Mouse (Mus musculus): ENCODE measurements at regions not wholly inside any gene's neighbourhood (a gene's known extent, or its start where the extent isn't known, plus 50 kb on each side); places are given as distances from the start of the nearest gene placed in this dataset.

DNA sequence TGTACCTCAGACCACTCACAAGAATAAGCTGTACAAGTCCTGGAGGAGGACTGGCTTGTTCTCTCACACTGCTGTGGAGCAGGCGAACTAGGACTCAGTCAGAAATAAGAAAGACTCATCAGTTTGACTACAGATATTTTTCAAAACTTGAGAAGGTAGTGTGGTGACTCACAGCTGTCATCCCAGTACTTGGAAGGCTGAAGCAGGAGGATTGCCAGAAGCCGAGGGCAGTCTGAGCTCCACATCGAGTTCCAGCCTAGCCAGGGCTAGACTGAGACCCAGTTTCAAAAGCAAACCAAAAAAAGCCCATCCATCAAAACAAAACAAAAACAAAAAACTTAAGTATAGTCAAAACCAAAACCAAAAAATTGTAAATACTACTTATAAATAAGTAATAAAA is 197.8 kb upstream of the Mkln1 start:
- DNase-seq: no peak
- intact Hi-C loops (cut with DNase I; ENCODE audit: low total_unique reads): no loop called here

DNA sequence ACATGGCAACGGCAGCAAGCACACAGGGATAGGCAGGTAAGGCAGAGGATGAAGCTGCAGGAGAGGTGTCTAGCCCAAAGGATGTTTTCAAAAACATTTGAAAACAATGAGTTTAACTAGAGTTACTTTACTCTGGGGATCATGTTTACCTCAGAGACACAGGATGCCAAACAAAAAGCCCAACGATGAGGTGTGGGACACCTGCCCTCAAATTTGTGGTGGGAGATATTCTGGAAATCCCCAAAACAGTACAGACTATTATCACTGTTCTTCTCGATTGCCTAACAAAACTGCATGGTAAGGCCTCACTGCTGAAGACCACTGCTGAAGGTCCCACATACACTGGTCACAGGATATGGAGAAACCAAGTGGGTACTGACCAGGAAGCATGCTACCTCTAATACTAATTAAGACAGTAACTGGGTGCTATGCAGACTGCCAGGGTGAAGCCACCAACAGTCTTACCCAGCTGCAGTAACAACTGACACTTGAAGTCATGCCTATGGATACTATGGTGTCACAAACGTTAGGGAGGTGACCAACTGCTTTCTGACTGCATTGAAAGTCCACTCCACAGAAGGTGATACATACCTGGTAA is 197.1 kb upstream of the Mkln1 start:
- DNase-seq: no peak
- intact Hi-C loops (cut with DNase I; ENCODE audit: low total_unique reads): no loop called here

DNA sequence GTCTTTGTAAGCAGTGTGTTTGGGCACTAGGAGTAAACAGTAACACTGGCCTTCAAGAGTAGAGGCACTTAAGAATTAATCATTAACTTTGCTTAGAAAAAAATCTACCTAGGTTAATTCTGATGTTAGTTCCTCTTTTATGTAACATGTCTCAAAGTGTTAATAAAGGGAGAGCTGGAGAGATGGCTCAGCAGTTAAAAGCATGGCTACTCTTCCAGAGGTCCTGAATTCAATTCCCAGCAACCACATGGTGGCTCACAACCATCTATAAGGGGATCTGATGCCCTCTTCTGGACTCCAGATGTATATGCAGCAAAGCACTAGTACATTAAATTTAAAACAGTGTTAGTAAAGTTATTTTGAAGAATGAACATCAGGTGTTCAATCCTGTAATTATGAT is 195.9 kb upstream of the Mkln1 start:
- intact Hi-C loops (cut with DNase I; ENCODE audit: low total_unique reads): no loop called here
- DNase-seq: no peak

DNA sequence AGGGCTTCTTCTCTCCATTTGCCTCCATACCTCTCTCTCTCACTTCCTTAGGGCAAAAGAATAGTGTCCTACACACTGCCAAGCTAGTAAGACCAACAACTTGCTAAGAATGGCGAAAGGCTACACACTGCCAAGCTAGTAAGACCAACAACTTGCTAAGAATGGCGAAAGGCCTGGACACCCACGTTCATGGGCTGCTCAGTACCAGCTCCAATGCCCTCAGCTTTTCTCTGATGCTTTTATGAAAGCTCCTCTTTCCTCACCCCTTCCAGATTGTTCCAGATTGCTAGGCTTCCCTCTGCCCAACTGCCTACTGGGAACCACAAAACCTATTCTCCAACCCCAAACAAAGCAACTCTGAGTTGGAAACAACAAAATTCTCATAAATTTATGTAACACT is 194.1 kb upstream of the Mkln1 start:
- intact Hi-C loops (cut with DNase I; ENCODE audit: low total_unique reads): no loop called here
- DNase-seq: no peak

DNA sequence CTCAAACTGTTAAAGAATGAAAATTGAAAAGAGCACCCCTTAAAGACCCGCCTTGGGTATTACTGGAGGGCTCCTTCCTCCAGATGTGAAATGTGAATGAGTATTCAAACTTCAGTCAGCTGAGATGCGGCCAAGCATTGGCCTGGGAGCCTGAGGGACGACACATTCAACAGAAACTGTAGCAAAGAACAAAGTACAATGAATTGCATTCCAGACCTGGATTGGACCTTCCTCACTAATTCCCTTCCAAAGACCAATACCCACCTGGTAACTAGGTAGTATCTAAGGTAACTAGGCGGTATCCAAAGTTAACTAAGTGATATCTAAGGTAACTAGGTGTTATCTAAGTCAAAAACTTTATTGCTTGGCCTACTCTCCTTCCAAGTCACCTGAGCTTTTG is 193.7 kb upstream of the Mkln1 start:
- DNase-seq: no peak

DNA sequence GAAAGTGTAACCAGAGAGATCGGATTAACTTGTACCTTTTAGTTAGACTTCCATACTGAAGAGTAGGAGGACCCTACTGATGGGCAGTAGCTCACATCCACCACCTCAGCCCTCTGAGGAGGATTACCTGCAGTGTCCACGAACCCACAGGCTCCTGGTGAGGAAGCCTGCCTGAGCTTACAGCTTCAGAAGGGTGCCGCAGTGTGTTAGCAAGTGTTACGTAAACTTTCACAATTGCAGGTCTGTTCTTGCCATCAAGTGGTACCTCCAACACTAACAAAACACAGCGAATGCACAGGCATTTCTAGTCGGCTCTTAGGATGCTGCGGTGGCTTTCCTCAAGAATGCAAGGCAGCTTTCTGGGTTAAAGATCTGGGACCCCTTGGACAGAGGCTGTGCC is 192.4 kb upstream of the Mkln1 start:
- intact Hi-C loops (cut with DNase I; ENCODE audit: low total_unique reads): no loop called here
- DNase-seq: no peak

More for the DNA sequence above, 193.7 kb upstream of the Mkln1 start:
- intact Hi-C loops (cut with DNase I; ENCODE audit: low total_unique reads): no loop called here

DNA sequence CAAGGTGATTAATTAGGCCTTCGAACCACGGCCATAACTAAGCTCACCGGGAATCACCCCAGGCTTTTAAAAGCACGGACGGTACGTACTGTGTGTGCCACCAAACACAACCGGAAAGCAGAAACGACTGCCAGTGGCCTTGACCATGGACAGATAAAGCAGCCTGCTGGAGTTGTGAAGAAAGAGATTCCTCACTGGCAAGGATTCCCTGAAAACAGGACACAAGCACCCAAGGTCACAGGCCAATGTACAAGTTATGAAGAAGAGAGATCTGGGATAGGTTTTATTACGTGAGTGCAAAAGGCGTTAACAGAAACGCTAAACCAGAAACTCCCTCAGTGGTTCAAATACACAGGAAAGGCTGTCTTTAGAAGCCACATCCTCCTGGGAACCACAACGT is 191.3 kb upstream of the Mkln1 start:
- intact Hi-C loops (cut with DNase I; ENCODE audit: low total_unique reads): no loop called here
- DNase-seq: no peak

DNA sequence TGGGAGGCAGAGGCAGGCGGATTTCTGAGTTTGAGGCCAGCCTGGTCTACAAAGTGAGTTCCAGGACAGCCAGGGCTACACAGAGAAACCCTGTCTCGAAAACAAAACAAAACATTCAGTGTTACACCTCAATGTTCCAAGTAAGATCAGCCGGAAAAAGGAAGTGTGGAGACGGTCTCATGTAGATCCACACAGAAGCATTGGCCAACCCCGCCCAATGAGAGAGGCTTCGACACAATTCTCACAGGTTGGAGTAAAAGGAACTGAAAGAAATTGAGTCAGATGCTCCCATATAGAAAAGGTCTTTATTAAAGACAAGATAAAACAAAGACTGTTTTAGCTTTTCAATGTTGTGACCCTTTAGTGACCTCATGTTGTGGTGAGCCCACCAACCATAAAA is 190.3 kb upstream of the Mkln1 start:
- DNase-seq: no peak
- intact Hi-C loops (cut with DNase I; ENCODE audit: low total_unique reads): no loop called here

DNA sequence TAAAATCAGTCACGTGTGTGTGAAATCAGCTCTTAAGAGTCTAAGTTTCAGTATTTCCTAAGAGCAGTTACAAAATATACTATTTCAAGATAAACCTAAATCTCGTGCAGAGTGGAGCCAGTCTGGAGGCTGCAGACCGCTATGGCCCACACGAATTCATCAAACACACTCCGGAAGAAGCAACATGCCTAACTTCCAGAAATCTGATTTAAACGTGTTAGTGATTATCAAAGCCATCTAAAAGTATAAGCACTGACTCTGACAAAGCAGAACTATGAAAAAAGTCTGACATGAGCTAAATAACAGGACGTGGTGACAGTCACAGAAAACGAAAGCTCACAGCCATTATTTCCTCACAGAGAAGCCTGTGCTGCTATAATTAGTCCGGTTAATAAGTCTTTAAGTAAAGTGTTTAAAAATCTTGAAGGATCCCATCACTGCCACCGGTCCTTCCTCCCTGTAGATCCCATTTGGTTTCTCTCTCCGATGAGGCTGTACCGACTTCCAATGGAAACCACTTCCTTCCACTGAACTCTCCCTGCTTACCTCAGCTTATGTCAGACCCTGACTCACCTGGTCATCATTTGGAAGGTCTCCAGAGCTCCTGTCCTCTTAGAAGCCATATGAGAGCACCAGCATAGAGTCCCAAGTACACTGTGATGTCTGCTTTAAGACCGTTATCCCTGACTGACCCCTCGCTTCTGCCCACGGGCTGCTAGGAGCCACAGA is 189.0 kb upstream of the Mkln1 start:
- DNase-seq: no peak
- intact Hi-C loops (cut with DNase I; ENCODE audit: low total_unique reads): no loop called here

DNA sequence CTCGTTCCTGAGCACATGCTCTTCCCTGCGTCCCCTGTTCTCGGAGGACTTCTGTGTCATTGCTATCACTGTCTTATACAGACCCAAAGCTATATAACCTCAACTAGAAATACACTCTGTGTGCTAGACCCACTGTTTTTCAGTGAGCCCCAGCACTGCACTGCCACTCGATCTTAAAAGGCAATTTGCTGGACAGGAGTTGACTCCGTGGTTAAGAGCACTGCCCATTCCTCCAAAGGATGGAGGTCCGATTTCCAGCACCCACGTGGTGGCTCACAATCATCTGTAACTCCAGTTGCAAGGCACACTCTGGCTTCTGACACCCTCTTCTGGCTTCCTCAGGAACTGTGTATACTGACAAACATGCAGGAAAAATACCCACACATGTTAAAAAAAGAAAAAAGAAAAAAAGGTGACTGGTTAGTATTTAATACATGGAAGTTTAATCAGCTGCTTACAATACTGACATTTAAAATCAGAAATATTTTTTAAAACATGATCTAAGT is 188.3 kb upstream of the Mkln1 start:
- intact Hi-C loops (cut with DNase I; ENCODE audit: low total_unique reads): no loop called here
- DNase-seq: no peak

DNA sequence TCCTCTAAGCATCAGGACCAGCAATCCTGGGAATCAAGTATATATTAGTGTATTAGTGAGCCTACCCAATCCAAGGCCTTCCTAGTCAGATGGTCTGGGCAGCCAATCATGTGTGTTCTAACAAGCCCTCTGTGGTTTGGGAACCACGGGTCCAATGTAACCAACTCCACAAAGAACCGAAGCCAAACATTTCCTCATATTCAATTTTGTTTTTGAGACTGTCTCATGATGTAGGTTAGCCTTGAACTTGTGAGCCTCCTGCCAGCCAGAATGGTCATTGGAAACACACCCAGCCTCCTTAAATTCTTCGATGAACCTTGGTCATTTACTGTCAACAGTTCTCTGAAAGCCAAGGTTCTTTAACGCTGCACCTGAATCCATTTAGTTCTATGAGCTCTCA is 187.4 kb upstream of the Mkln1 start:
- DNase-seq: no peak
- intact Hi-C loops (cut with DNase I; ENCODE audit: low total_unique reads): no loop called here

DNA sequence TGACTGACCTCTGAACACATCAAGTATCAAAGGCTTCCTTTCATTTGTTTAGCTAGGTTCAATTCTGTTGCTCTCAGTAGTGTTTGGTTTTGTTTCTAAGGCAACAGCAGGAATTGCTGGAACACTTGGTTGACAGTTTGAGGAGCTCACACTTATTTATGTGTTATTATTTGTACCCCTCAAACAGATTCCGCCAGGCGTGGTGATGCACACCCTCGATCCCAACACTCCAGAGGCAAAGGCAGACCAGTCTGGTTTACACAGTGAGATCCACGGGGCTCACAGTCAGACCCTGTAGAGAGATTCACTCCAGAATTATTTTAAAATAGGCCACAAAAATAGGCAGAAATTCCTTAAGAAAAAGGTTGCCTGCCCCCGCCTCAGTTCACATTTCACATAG is 186.9 kb upstream of the Mkln1 start:
- DNase-seq: no peak
- intact Hi-C loops (cut with DNase I; ENCODE audit: low total_unique reads): no loop called here

DNA sequence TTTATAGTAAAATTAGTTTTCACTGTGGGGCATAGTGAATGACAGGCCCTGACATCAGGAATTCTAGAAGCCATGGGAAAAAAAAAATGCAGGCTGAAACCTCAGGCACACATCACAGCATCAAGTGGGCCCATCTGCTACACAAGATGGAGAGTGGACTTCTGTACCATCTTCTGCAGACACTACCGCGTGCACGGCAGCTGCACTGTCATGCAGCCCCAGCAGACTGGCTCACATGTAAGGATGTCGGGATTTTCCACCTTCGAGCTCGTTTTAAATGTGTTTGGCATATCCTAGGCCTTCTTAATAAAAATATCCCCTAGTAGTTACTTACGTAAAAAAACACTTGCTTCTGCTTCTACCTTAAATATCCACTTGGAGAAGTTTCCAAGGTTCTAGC is 186.5 kb upstream of the Mkln1 start:
- intact Hi-C loops (cut with DNase I; ENCODE audit: low total_unique reads): no loop called here

DNA sequence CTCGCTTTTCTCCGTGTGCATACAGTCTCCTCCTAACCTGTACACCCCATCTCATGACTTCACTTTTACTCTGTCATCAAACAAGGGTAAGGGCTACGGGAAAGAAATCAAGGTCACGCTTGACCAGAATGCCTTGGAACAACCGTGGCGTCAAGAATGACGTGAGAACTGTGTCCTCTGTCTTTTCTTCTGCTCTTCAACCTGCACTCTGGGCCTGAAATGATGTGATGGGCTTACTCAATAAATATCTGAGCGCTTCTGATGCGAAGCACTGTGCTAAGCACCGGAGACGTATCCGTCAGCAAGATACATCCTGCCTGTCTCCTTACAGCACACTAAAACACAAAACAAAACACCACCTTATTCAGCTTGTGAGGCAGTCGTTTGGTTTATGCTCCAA is 185.8 kb upstream of the Mkln1 start:
- no peak for DNase-seq
- intact Hi-C loops (cut with DNase I; ENCODE audit: low total_unique reads): no loop called here

More for the DNA sequence above, 186.5 kb upstream of the Mkln1 start:
- no peak for DNase-seq

DNA sequence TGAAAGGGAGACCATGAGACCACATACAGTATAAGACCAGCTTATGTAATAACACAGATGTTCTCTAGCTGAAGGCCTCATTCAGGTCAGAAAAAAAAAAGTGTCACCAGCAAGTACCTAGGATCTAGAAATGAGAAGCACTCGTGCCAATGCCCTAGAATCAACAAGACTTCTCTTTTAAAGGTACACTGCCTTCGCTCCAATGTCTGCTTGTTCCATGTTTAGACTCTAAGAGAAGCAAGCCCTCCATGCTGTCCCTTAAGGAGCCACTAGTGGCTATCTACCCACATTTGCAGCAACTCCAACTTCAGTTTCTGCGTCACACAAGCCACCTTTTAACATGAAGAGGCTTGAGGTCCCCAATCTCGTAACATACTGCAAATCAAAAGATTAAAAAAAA is 185.4 kb upstream of the Mkln1 start:
- intact Hi-C loops (cut with DNase I; ENCODE audit: low total_unique reads): no loop called here

DNA sequence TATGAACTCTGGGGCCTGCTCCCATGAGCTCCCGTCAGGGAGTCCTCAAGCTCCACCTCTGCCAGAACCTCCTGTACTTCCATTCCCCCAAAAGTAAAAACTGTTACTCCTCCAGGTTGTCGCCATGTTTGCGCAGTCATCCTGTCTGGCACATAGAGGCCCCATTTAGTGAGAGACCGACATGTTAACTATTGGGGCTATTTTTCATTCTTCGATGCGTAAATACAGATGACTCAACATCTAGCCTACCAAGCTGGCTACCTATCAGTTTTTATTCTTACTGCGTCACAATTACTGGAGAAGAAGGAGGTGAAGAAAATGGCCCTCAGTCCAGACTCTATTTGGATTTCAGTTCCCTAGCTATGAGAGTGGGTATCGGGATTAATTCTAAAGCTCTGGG is 182.9 kb upstream of the Mkln1 start:
- no peak for DNase-seq
- intact Hi-C loops (cut with DNase I; ENCODE audit: low total_unique reads): no loop called here

More for the DNA sequence above, 185.4 kb upstream of the Mkln1 start:
- no peak for DNase-seq

DNA sequence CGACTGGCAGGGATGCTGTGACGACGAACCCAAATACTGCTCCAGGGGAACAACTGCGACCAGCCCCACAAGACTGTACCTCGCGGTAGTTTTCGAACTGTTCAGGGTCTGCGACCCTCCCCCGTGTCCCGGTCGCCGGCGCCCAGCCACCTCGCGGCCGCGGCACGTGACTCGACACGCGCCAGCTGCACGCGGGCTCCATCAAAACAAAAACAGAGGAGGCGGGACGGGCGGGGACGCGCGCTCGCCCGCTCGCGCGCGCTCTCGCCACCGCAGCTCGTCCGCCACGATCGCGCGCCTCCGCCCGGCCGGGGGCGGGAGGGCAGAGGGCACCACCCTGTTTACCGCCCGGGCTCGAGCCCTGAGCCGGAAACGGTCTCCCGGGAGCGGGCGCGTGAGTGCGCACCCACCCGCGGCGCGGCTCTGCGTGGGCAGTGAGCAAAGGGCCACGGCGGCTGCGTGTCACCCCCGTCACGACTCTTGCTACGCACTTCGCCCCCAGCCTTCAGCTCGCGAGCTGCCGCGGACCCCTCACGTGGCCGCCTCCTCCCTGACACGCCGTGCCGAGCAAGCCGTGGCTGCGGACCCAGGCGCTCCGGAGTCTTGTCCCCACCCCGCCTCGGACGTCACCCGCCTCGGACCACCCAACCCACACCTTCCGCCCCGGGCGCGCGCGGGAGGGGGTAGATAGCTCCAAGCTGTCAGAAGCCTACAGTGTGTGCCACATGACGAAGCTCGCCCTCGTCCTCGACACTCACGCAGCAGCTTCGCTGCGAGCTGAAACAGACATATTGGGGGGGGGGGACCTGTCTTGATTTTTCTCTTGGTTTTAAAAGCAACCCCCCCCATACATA is 182.1 kb upstream of the Mkln1 start:
- intact Hi-C loops (cut with DNase I; ENCODE audit: low total_unique reads): no loop called here
- peak; percentile 87 for DNase-seq

DNA sequence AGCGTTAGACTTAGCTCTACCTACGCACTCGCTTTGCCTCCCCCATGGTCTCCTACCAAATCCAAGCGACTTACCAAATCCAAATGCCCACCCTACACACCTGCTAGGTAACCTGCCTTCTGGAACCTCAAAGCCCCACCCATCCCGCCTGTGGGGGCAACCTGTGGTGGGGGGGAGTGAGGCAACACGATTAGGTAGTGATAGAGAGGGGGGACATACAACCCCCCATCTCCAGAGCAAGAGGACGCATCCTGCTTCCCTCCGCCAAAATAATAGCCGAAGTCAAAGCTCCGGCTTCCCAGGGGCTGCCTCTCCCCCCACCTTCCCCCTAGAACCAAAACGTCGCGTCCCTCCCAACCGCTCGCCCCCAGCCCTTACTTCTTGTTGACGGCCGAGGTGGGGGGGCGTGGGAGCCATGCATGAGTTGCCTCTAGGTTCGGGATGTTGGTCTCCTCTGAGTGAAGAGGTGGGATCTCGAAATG is 181.4 kb upstream of the Mkln1 start:
- intact Hi-C loops (cut with DNase I; ENCODE audit: low total_unique reads): no loop called here
- DNase-seq: peak; percentile 8

DNA sequence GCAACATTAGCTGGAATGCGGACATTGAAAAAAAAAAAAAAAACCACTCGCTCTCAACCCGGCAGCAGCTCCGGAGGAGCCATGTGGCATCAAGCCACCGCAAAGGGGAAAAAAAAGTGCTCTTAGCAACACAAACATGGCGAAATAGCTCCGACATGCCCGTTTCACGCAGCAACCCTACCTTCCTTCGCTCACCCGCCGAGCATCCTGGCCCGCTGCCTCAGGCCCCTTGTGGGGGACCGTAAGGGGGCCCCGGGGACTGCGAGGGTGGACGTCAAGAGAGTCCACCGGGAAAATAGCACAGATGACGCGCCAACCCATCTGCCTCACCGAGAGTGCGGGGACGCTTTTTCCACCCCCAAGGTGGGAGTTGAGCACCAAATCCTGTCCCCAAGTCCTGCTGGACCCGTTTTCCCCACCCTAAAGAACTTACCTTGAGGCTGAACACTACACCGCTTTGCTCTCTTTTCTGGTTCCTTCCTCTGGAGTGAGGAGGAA is 180.8 kb upstream of the Mkln1 start:
- peak; percentile 41 for DNase-seq
- intact Hi-C loops (cut with DNase I; ENCODE audit: low total_unique reads): no loop called here

DNA sequence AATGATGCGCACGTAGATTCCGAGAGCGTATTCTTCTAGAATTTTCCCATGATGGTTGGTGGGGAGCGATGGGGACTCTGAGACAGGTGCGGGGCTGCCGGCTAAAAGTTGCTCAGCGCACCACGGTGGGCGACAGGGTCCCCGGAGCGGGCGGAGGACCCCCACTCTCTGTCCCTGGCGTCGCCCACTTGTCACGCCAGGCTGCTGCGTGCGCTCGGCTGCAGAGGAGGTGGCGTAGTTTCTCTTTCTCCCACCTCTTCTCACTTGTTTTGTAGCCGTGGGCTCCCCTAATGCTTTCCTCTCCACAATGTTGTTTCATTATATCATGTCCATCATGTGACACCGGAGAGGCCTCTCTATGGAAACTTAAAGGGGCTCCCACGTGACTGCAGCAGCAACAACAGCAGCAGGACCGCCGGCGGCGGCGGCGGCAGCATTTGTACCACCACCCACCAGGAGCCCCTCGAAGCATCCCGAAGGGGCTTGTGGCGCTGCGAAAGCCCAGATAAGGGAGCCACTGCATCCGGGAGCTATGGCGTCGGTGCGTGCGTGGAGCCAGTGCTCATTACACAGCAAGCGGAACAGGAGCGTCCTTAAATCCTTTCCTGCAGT is 180.3 kb upstream of the Mkln1 start:
- DNase-seq: peak; percentile 12
- intact Hi-C loops (cut with DNase I; ENCODE audit: low total_unique reads): no loop called here
